Mouse (Mus musculus): ENCODE results near the gene Rhox12.

- TF ChIP-seq HCFC1 (IDR thresholded peaks at IDR 0.05; ENCODE audit: borderline replicate concordance, insufficient read depth, low read length) (no peak), CHD2 (IDR thresholded peaks at IDR 0.05; ENCODE audit: low read depth, low read length) (no peak)
Observed at GRCm38 (mm10) chrX:38066175-38066574, 44.5 kb downstream of the Rhox12 start, which contains the start of gene Rhox10.
